Mouse (Mus musculus) kidney, postnatal 36 days (tissue): ENCODE measurements around the gene Ddc.

Source experiments
- DNase-seq, 2 experiments: peaks; one replicate each; pipeline ENCODE4 v3.0.0; 2021 to 2022; ENCODE audit warnings: mixed read lengths in 2 of 2

Gene Ddc

GRCm38 (mm10) chr11:11875230-11875629 lies 22.7 kb downstream of the Ddc start:
- no peak for DNase-seq

GRCm38 (mm10) chr11:11873023-11873908 lies 24.7 kb downstream of the Ddc start:
- no peak for DNase-seq

- DNase-seq: no peak
These were observed 25.7 kb downstream of the Ddc start for GRCm38 (mm10) chr11:11872140-11872795.

- no peak for DNase-seq
These were observed 26.6 kb downstream of the Ddc start for GRCm38 (mm10) chr11:11871197-11871813.

GRCm38 (mm10) chr11:11867971-11868481 lies 29.9 kb downstream of the Ddc start:
- no peak for DNase-seq

GRCm38 (mm10) chr11:11866696-11867095 lies 31.2 kb downstream of the Ddc start:
- DNase-seq: no peak

- DNase-seq: no peak
These were observed 32.8 kb downstream of the Ddc start for GRCm38 (mm10) chr11:11865128-11865527.

- no peak for DNase-seq
These were observed 33.4 kb downstream of the Ddc start for GRCm38 (mm10) chr11:11864446-11865101.

- no peak for DNase-seq
These were observed 35.4 kb downstream of the Ddc start for GRCm38 (mm10) chr11:11862502-11862901.

GRCm38 (mm10) chr11:11856959-11857358 lies 41.0 kb downstream of the Ddc start:
- DNase-seq: no peak

- no peak for DNase-seq
These were observed 42.2 kb downstream of the Ddc start for GRCm38 (mm10) chr11:11855685-11856131.

GRCm38 (mm10) chr11:11855061-11855672 lies 42.8 kb downstream of the Ddc start:
- DNase-seq: no peak

- DNase-seq: no peak
These were observed 44.0 kb downstream of the Ddc start for GRCm38 (mm10) chr11:11853731-11854461.

GRCm38 (mm10) chr11:11851957-11852505 lies 45.9 kb downstream of the Ddc start:
- no peak for DNase-seq

GRCm38 (mm10) chr11:11850476-11851267 lies 47.3 kb downstream of the Ddc start:
- DNase-seq: no peak

- no peak for DNase-seq
These were observed 48.2 kb downstream of the Ddc start for GRCm38 (mm10) chr11:11849513-11850311.

GRCm38 (mm10) chr11:11848467-11848866 lies 49.5 kb downstream of the Ddc start:
- no peak for DNase-seq

GRCm38 (mm10) chr11:11845044-11845443 lies 52.9 kb downstream of the Ddc start:
- no peak for DNase-seq

GRCm38 (mm10) chr11:11844367-11844971 lies 53.5 kb downstream of the Ddc start:
- peak; percentile 68 to 69 for DNase-seq
